Mouse (Mus musculus): ENCODE measurements at regions not wholly inside any gene's neighbourhood (a gene's known extent, or its start where the extent isn't known, plus 50 kb on each side); places are given as distances from the start of the nearest gene placed in this dataset.
A peak's percentile ranks its signal among the peaks of the same experiment; 100 is the strongest.

GRCm38 (mm10) chr3:13336152-13336551, 1144.3 kb upstream of the Slc7a12 start:
- Histone ChIP-seq H3K27me3 (ENCODE audit: control insufficient read depth, insufficient read depth, low read length, poor library complexity, severe bottlenecking) (no peaks in the 10 kb centered on the region), H3K36me3 (ENCODE audit: control insufficient read depth, insufficient read depth, low read length, poor library complexity, severe bottlenecking) (no peaks in the 10 kb centered on the region)
- peak; percentile 1 for DNase-seq (ENCODE audit: low read depth, low spot score)

- Histone ChIP-seq H3K27me3 (ENCODE audit: control insufficient read depth, insufficient read depth, low read length, poor library complexity, severe bottlenecking) (no peaks in the 10 kb centered on the region), H3K36me3 (ENCODE audit: control insufficient read depth, insufficient read depth, low read length, poor library complexity, severe bottlenecking) (no peaks in the 10 kb centered on the region)
- no peak for DNase-seq (ENCODE audit: low read depth, low spot score)
Measured at GRCm38 (mm10) chr3:13386148-13386547, 1094.3 kb upstream of the Slc7a12 start.
